Mouse (Mus musculus) macrophage (primary cell): ENCODE results near the gene Tmem56. TPM values are rescaled to one million over a fixed set of nuclear protein-coding genes. Genes with fewer than 3 reads are reported as not detected.

Experiments
- H3K27ac ChIP-seq: fragments of 350-480 bp; formaldehyde crosslinking; 2 replicates; pipeline ENCODE4 v1.9.0; 2021
- H3K36me3 ChIP-seq: fragments of 350-480 bp; formaldehyde crosslinking; 2 replicates; pipeline ENCODE4 v1.9.0; 2021; ENCODE audit errors: inconsistent target
- H3K4me3 ChIP-seq: fragments of 350-480 bp; formaldehyde crosslinking; 2 replicates; pipeline ENCODE4 v1.9.0; 2021; ENCODE audit errors: inconsistent target
- H3K79me2 ChIP-seq: fragments of 350-480 bp; formaldehyde crosslinking; 2 replicates; pipeline ENCODE4 v1.9.0; 2021; ENCODE audit errors: inconsistent target
- WGBS: methylation state at CpG from one replicate; pipeline ENCODE4 v1.1.7; 2026; ENCODE audit warnings: inconsistent platforms; ENCODE audit not compliant: missing documents; 5-methylcytosine and 5-hydroxymethylcytosine counted together
- polyA plus RNA-seq: library from polyadenylated mRNA; stranded (reverse); fragments of 250-400 nt; gene quantifications from 3 replicates; pipeline ENCODE4 v1.2.4, GENCODE M21; 2018; ENCODE audit warnings: inconsistent platforms

Tmem56 gene
- polyA plus RNA-seq, 1 experiment from 2014 or later = not detected

GRCm38 (mm10) chr3:121261939-121262520 is 20.9 kb downstream of the Tmem56 start:
- no peaks in the 10 kb centered on the region for H3K79me2 ChIP-seq
- no peak overlapping the region for H3K4me3 ChIP-seq
- WGBS = 22% methylated on average over 21 of the region's 21 CpGs
- H3K36me3 ChIP-seq = no peaks in the 10 kb centered on the region
- no peak overlapping the region for H3K27ac ChIP-seq

GRCm38 (mm10) chr3:121261251-121261650 is 21.6 kb downstream of the Tmem56 start:
- no peaks in the 10 kb centered on the region for H3K79me2 ChIP-seq
- 92% methylated on average over 7 of the region's 7 CpGs for WGBS
- no peak overlapping the region for H3K27ac ChIP-seq
- H3K4me3 ChIP-seq = no peak overlapping the region
- H3K36me3 ChIP-seq = no peaks in the 10 kb centered on the region

DNA sequence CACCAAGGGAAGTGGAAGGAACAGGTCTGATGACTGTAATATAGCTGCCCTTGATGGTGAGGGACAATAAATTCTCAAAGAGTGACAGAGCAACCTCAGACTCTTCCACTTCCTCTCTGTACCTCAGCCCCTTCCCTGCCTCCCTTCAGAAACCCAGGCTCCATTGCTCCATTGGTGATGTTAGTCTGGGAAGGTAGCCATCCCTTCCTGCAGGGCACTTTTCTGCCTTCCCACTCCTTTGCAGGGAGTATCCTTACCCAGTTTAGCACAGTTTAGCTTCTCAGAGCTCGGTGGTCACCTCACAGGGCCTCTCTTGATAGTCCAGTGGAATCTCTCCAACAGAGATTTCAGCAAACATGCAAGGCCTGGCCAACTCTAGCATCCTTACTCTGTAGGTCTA is 22.1 kb downstream of the Tmem56 start:
- H3K27ac ChIP-seq = no peak overlapping the region
- no peak overlapping the region for H3K4me3 ChIP-seq
- no peaks in the 10 kb centered on the region for H3K36me3 ChIP-seq
- no peaks in the 10 kb centered on the region for H3K79me2 ChIP-seq
- WGBS = 75% methylated on average over 1 of the region's 1 CpGs

DNA sequence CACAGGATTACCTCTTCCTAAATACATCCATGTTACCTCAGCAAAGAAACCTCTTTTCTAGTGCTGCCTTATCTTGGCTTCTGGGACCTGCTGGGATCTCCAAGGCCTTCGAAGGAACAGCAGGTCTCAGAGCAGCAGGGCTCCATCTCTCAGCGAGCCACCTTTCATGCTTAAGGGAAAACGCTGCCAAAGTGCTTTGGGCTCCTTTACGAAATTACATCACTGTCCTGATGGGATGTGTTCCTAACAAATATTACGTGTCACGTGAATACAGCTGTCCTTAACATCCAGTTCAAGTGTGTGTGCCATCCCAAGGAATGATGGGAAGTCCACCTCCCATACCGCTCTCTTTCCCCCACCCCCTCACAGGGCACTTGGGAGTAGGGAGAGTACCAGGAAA is 22.9 kb downstream of the Tmem56 start:
- Histone ChIP-seq H3K27ac (no peak overlapping the region), H3K79me2 (no peaks in the 10 kb centered on the region), H3K36me3 (no peaks in the 10 kb centered on the region), H3K4me3 (no peak overlapping the region)
- WGBS = 98% methylated on average over 7 of the region's 7 CpGs

- no peak overlapping the region for H3K27ac ChIP-seq
- H3K36me3 ChIP-seq = no peaks in the 10 kb centered on the region
- H3K79me2 ChIP-seq = no peaks in the 10 kb centered on the region
- no peak overlapping the region for H3K4me3 ChIP-seq
- WGBS = 19% methylated on average over 20 of the region's 20 CpGs
These were observed 24.1 kb downstream of the Tmem56 start for GRCm38 (mm10) chr3:121258521-121259478.

GRCm38 (mm10) chr3:121257418-121257817 is 25.5 kb downstream of the Tmem56 start:
- Histone ChIP-seq H3K4me3 (no peak overlapping the region), H3K27ac (no peak overlapping the region), H3K36me3 (no peaks in the 10 kb centered on the region), H3K79me2 (no peaks in the 10 kb centered on the region)
- 98% methylated on average over 10 of the region's 10 CpGs for WGBS

GRCm38 (mm10) chr3:121256131-121256530 is 26.8 kb downstream of the Tmem56 start:
- Histone ChIP-seq H3K4me3 (no peak overlapping the region), H3K36me3 (no peaks in the 10 kb centered on the region), H3K27ac (no peak overlapping the region), H3K79me2 (no peaks in the 10 kb centered on the region)
- WGBS = 94% methylated on average over 8 of the region's 8 CpGs

GRCm38 (mm10) chr3:121255501-121255900 is 27.4 kb downstream of the Tmem56 start:
- no peaks in the 10 kb centered on the region for H3K79me2 ChIP-seq
- 88% methylated on average over 7 of the region's 7 CpGs for WGBS
- H3K4me3 ChIP-seq = no peak overlapping the region
- no peak overlapping the region for H3K27ac ChIP-seq
- no peaks in the 10 kb centered on the region for H3K36me3 ChIP-seq

DNA sequence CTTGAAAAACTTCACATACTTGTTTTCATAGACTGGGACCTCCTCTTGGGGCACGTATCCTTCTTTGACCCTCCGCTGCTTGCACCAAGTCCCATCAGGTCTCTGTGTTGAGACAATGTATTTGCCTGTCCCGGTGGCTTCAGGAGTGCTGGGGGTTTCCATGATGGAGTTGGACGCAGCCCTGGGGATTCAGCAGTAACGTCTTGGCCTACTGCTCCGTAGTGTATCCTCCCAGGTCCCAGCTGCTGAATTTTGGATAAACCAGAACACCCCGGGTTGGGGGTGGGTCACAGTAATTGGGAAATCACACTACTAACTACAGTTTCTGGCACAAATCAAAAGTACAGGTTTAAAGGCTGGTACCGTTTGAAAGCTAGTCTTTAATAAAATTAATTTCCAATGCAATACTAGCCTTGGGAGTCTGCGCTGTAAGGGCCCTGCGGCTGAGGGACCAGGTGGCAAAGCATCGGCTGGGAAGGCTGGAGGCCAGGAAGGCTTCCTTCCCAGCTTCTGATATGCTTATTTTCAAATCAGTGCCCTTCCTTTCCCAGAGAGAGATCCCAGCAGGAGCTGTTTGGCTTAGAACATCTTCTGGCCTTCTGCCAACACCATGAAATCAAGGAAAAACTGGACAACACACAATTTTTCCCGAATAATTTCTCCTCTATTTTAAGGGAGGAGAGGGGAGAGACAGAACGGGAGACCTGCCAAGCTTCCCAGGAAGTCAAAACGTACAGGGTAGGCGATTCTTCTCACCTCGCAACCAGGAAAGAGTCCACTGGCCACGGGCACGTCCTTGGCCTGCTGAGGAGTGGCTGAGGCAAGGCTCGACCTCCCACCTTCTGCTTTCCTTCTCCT is 32.1 kb downstream of the Tmem56 start:
- WGBS = 85% methylated on average over 17 of the region's 19 CpGs
- H3K4me3 ChIP-seq = no peak overlapping the region
- H3K36me3 ChIP-seq = no peaks in the 10 kb centered on the region
- H3K27ac ChIP-seq = no peak overlapping the region
- no peaks in the 10 kb centered on the region for H3K79me2 ChIP-seq

- WGBS = 96% methylated on average over 9 of the region's 9 CpGs
- Histone ChIP-seq H3K36me3 (no peaks in the 10 kb centered on the region), H3K27ac (no peak overlapping the region), H3K79me2 (no peaks in the 10 kb centered on the region), H3K4me3 (no peak overlapping the region)
These were observed 32.9 kb downstream of the Tmem56 start for GRCm38 (mm10) chr3:121250048-121250447.

GRCm38 (mm10) chr3:121242941-121243340 is 40.0 kb downstream of the Tmem56 start:
- Histone ChIP-seq H3K4me3 (no peak overlapping the region), H3K79me2 (no peaks in the 10 kb centered on the region), H3K27ac (no peak overlapping the region), H3K36me3 (no peaks in the 10 kb centered on the region)
- 1% methylated on average over 4 of the region's 4 CpGs for WGBS

GRCm38 (mm10) chr3:121242111-121242936 is 40.6 kb downstream of the Tmem56 start:
- Histone ChIP-seq H3K79me2 (no peaks in the 10 kb centered on the region), H3K36me3 (no peaks in the 10 kb centered on the region), H3K27ac (no peak overlapping the region), H3K4me3 (no peak overlapping the region)
- WGBS = 66% methylated on average over 6 of the region's 9 CpGs

- 91% methylated on average over 8 of the region's 8 CpGs for WGBS
- Histone ChIP-seq H3K4me3 (no peak overlapping the region), H3K36me3 (no peaks in the 10 kb centered on the region), H3K27ac (no peak overlapping the region), H3K79me2 (no peaks in the 10 kb centered on the region)
These were observed 42.4 kb downstream of the Tmem56 start for GRCm38 (mm10) chr3:121240362-121241040.
